Mouse (Mus musculus) embryonic fibroblast, embryonic 13.5 days (primary cell): ENCODE data around the gene Syngr3.

Experiments
- CTCF ChIP-seq: IDR thresholded peaks from 2 replicates; pipeline ENCODE4 v1.5.1; 2011; ENCODE audit warnings: mild to moderate bottlenecking, control low read depth, low read length, moderate library complexity, borderline replicate concordance; ENCODE audit not compliant: insufficient read depth
- POLR2A ChIP-seq: IDR thresholded peaks from 2 replicates; pipeline ENCODE4 v1.6.1; 2011; ENCODE audit warnings: low read depth, mild to moderate bottlenecking, control low read depth, low read length, moderate library complexity

DNA sequence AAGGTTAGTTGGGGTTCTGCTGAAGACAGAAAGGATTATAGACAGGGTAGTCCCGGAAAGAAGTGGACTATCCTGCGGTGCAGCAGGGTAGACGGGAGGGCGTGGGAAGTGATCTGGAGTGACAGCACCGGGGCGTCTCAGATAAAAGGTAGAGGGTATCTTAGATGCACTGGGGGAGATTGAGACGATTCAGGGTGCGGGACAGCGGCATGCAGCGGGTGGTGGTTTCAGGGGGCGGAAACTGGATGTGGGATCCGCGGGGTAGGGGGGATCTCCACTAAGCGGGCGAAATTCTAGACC lies 34.1 kb upstream of the Syngr3 start:
- TF ChIP-seq POLR2A: no peak
- TF ChIP-seq CTCF: no peak
